Mouse (Mus musculus) c-Kit-negative CD71-positive TER-119-positive erythroid progenitor cells, embryonic 14.5 days (primary cell): ENCODE results near the gene Zp3r.
"Not testable (repeated sequence)": the region's sequence is repeated elsewhere in the genome, so short reads cannot be mapped to it uniquely, and the experiment has no call there.

Experiments used
- DNase-seq: peaks from one replicate; pipeline ENCODE4 v3.0.0-alpha.2; 2013; ENCODE audit warnings: low read depth, low spot score

Zp3r gene

DNA sequence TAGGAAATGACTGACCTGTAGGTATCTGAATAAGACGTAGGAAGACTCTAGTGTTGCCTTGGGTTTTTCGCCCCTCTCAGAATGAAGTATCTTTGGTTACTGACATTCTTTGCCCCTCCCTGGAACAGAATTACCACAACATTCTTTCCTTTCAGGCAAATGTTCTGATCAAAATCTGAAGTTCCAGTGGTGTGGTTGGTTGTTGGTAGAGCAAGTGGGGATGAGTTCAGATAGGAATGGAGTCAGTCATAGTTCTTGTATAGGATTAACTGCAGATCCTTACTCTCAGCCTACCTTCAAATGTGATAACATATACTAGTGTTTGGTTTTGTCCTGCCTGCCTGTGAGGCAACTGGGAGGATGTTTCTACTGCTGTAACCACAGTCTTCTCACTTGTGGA lies at the start of gene Zp3r:
Gene Zp3r, minus strand, starts transcription at position 101 of the 400 bp plus-strand sequence.
- DNase-seq = no peak

DNA sequence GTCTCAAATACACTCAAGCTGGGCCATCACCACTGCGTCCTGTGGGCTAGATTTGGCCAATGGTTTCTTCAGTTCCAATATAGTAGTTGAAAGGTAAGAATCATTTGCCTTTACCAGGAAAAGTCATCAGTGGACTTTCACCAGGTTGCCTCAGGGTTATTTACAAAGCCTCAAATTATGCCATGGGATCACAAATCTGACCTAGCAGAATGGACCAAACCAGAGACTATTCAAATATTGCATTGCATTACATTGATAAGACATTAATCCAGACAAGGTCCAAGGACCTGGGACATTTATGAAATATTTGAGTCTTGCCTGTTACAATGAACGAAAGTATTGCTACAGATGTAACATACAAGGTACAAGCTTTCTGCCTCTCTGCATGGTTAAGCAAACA lies 49.1 kb upstream of the Zp3r start:
- DNase-seq = no peak

DNA sequence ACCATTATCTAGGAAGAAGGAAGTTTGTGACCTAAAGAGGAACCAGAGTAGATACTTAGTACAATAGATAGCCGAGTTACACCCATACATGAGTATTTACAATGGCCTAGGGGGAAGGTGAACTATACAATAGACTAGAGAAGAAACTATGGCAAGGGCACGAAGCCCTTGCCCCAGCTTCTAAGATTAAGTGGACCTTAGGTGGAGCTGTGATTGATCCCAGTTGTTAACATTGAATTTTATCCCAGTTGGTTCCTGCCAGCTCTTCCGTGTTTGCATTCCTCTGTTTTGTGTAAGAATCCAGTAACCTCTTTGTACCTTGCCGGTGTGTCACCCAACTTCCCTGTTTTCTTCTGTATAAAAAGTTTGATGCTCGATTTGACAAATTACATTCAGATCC lies 34.2 kb upstream of the Zp3r start:
- not testable (repeated sequence) for DNase-seq

DNA sequence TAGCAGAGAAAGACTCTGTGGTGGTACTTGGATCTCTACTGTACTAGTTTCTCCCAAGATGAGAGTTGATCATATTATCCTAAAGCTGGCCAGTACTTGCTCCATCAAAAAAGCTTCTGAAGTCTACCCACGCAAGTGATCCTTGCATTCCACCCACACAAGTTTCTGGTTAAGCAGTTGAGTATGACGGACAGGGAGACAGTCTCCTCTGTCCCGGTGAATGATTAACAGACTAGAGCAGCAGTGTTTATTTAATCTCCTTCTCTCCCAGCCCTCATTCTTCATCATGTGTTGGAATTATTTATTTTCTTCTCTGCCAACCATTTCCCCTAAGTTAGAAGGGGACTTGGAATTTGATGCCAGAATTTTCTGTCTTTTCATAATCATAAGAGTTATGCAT lies 32.0 kb upstream of the Zp3r start, which contains the start of gene C4bp:
Gene C4bp, minus strand, starts transcription at position 179 of the 400 bp plus-strand sequence.
- DNase-seq = no peak

DNA sequence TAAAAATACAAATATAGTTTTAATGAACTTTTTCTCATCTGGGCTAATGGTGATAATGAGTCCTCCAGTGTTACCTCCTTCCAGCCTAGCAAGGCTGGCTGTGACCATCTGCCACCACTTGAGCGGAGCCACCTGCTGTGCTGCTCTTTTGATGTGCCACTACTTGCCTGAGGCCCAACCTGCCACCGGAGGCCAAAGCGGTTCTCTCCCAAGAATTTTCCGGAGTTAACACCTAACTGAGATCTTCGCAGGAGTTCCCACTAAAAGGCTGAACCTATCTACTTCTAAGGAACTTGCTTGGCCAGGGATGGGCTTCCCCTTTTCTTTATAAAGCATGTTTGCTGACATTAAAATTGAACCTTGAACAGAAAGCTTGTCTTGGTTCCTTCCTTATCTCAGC lies 30.2 kb upstream of the Zp3r start:
- not testable (repeated sequence) for DNase-seq

DNA sequence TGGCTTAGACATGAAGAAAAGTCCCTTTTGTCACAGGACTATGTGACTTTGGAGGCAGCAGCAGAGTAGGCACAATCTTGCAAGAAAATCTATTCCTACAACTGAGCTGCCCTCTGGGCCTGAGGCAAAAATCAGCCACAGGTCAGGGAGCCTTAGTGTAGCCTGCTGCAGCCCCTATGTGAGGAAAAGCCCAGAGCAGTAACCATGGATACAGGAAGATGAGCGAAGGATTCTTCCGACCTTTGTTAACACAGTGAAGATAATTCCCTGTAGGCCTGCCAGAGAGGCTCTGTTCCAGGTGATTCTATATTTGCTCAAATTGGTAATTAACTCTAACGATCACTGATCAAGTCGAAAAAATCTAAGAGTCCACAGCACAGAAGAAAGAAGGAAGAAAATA lies 14.7 kb upstream of the Zp3r start:
- DNase-seq = no peak

DNA sequence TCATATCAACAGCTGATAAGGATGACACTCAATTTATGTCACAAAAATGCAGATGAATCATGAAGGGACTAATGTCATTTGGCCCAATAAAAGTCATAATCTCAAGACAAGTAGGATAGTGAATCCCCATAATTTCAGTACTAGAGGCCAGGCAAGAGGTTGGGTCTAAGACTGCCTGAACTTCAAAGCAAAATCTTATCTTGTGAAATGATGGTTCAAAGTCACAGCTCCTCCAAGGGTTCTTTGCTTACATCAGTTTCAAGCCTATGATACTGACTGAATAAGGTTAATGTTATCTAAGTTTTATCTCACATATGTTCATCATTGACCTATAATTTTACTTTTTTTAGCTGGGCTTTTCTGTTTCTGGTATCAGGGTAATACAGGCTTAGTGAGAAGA lies 11.5 kb upstream of the Zp3r start:
- no peak for DNase-seq

DNA sequence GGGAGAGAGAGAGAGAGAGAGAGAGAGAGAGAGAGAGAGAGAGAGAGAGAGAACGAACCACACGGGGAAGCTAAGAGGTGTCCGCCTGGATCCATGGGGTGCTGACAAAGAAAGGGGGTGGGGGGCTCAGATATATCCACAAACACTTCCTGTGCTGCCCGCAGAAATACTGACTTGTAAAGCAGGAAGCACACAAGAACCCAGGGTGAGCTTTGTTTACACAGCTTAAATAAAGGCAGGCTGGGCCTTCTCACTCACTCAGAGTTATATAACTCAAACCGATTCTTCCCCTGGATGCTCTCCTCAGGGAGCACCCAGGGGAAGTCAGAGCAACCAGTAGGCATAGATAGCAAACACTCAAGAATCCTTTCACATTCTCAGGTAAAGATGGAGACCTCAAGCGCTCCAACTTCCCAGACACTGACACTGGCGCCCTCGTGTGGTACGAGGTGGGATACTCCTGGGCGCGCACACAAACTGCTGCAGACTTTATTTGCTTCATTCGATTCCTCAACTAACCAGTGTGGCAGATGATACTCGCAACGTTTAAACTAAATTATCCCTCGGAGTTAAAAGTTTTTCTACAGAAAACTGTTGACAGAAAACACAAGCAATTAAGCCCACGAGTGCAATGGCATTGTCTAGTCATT lies 4.5 kb upstream of the Zp3r start:
- peak; percentile 20 for DNase-seq

DNA sequence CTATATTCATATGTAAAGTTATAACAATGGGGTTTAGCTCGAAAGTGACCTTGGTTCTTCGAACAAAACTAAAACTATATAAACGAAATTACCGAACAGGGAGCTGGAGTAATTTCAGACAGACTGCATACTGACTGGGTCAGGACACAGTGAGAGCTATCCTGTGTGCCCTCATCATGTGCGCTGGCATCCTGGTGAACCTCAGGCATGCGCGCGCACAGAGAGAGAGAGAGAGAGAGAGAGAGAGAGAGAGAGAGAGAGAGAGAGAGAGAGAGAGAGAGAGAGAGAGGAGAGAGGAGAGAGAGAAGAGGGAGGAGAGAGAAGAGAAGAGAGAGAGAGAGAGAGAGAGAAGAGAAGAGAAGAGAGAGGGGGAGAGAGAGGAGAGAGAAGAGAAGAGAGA lies 3.9 kb upstream of the Zp3r start:
- no peak for DNase-seq

DNA sequence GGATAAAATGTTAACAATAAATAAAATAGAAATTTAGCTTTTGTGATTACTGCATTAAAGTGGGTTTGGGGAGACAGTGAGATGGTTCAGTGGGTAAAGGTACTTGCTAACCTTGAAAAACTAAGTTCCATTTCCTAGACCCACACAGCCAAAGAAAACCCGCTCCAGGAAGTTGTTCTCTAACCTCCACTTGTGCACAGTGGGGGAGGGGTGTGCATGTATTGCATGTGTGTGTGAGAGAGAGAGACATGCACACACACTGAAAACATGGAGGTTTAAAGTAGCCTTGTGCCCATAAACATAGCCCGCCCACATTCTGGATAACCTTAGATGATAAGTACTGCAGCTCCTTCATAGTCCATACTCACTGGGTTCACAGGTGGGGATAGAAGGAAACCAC lies 33.1 kb downstream of the Zp3r start:
- no peak for DNase-seq

DNA sequence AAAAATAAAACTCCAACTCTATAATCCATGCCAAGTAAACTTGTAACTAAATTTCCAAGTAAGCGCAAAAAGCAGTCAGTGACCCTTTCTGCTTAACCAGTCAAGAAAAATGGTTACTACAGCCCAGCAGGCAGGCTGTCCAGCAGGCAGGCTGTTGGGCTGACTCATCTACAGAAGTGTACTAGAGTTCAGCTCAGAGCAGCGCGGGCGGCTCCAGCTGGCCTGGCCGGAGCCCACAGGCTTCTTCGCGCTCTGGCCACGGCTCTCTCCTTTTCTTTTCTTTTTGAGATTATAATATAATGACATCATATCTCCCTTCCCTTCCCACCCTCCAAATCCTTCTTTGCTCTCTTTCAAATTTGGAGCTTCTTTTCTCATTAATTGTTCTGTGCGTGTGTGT lies 40.8 kb downstream of the Zp3r start:
- no peak for DNase-seq

DNA sequence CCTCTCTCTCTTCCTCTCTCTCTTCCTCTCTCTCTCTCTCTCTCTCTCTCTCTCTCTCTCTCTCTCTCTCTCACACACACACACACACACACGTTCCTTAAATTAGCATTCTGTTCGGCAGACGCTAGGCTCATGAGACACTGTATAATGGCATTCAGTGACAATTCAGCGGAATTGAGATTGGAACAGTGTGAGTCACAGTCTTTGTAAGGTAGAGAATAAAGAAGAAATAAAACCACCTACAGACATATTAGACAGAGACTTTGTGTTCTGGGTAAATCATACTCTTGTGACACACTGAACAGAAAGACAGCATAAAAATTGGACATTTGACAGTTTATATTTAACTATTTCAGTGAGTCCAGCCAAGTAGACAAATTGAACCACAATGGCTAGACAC lies 53.0 kb downstream of the Zp3r start:
- no peak for DNase-seq

DNA sequence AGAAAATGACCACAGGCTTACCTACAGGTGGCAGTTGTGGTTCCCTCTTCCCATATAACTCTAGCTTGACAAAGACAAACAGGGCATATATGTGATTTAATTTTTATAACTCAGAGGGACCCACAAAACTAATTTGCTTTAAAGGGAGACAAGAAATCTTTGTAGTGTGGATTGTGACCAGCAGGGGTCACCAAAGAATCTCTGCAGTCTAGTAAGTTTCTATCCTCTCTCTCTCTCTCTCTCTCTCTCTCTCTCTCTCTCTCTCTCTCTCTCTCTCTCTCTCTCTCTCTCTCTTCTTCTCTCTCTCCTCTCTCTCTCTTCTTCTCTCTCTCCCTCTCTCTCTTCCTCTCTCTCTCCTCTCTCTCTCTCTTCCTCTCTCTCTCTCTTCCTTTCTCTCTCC lies 53.5 kb downstream of the Zp3r start:
- DNase-seq = no peak

DNA sequence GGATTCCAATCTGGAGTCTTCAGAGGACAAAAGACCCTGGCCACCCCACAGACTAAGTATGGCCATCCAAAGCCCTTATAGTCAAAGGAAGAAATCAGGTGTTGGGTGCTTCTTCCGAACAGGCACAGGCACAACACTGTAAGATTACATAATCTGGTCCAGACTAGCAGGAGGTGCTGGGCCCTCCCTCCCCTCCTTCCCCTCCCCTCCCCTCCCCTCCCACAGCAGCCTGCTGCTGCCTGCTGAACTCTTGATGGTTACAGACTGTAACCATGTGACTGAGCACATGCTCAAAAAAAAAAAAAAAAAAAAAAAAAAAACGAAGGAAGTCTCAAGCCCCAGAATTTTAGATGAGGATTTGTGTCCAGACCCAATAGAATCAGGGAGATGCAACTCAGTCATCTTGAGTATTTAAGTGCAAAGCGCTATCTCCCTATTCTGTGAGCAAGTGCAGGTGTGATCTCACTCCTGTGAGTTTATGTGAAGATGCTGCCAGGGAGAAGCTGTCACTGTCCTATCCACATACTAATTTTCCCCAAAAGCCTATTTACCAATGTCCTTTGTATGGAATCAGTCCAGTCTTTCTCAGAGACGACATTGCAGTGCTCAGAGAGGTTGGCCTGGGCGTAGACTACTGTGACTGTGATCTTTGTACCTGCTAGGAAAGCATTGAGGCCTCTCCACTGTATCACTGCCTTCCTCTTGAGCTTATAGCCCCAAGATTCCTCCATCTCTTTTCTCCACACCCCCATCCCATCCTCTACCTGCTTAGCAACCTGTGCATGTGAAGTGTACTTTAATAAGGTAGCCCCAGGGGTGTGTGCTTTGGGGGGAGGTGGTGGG lies 77.8 kb downstream of the Zp3r start:
- no peak for DNase-seq

DNA sequence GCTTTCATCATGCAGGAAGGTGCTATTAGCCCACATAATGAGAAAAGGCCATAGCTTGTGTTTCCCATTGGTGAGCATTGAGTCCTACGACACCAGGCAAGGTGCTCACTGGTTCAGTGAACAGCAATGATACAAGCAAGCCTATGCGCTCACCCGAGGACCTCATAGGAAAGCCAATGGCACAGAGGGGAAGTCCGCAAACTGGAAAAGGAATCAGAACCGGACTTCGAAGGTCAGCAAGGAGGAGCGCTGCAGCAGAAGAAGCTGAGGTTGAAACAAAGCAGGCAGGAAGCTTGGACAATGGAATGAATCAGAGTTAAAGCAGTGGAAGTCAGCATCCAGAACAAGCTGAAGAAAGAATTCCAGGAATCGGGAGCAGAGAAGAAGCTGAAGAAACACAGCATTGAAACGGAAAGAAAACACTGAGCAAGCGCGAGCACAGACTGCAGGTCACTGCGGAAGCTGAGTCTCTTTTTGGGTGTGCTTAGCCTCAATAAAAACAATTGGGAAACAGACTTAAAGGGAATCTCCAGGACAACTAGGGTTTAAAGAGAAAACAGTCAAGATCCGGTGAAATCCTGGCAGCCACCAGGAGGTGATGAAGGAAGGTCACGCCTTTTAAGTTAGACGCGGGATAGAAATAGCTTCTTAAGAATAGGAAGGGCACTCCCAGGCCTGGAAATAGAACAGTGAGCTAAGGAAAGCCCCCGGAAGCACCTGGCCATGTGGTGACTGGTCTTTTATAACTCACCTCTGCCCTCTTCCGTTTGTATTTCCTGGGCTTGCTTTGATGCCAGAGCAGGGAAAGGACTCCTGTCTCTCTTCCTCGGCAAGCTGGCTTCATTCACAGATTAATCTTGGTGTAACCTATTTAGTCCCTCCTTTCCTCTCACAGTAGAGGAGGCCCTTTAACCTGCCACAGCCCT lies 78.9 kb downstream of the Zp3r start:
- DNase-seq = no peak

DNA sequence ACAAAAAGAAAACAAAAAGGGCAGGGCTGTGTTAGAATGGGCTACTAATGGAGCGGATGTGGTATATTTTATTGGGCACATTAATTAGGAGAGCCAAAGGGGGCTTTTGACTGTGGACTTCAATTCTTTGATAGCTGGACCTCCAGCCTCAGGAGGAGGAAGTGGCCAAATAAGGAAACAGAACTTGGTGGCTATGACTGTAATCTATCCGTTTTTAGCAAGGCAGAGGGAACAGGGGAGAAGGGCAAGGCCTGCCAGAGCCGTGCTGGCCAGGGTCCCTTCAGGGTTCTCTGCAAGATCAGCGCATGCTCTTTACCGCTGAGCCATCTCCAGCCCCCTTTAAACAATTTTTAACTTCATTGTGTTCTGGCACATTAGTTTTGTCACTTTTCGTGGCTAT lies 79.7 kb downstream of the Zp3r start:
- DNase-seq = no peak

DNA sequence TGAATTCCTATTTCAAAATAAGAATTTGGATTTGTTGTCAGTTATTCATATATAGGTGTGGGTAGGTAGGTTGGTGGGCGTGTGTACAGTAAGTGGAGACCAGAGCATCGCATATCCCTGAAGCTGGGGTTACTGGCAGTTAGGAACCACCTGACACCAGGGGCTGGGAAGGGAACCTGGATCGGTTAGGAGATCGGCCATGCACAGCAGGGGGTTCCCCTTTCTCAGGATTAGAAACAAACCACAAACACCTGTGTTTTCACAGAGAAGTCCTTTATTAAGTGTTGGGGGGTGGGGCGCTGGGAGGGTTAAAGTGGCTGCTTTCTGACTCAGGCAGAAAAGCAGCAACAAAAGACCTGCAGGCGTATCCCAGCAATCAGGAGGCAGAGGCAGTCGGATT lies 80.3 kb downstream of the Zp3r start:
- no peak for DNase-seq

DNA sequence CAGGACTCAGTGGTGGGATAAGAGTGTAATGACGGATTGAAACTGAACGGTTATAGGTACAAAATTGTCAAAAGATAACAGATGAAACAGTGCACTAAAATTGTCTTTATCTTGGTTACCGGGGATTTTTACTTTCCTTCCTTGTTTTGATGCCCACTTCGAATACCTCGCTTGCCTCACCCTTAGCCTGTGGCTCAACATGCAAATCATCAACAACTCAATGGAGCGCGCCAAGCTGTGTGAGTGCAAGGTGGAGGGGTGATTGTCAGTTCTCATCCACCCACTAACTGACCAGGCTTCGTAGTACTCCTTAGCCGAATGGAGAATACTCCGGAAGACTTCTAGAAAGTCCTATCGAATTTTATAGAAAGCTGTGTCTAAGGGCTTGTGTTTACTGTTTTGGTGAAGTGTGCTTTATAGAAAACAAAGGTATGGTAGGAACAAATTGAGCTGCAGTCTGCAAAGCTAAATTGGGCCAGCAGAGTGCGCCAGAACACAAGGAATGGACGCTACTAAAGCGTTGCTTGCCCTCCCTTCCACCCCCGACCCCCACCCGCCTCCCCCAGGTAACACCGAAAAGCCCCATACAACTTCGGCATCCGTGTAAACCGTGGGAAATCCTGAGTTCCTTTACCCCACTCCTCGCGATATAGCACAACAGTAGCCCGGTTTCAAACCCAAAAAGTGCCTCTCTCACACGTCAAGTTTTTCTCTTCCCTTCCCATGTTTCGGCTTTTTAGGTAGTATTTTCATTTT lies 81.6 kb downstream of the Zp3r start:
- no peak for DNase-seq
